Mouse (Mus musculus): ENCODE measurements at regions not wholly inside any gene's neighbourhood (a gene's known extent, or its start where the extent isn't known, plus 50 kb on each side); places are given as distances from the start of the nearest gene placed in this dataset.

- DNase-seq = no peak
These were observed 120.3 kb downstream of the Gsdmc2 start for GRCm38 (mm10) chr15:63724543-63725186.

- no peak for DNase-seq
These were observed 122.0 kb downstream of the Gsdmc2 start for GRCm38 (mm10) chr15:63722991-63723390.

GRCm38 (mm10) chr15:63721669-63722357 lies 123.2 kb downstream of the Gsdmc2 start:
- DNase-seq = no peak

- DNase-seq = no peak
These were observed 127.2 kb downstream of the Gsdmc2 start for GRCm38 (mm10) chr15:63717812-63718211.

- no peak for DNase-seq
These were observed 131.3 kb downstream of the Gsdmc2 start for GRCm38 (mm10) chr15:63713697-63714096.

GRCm38 (mm10) chr15:63710381-63710780 lies 134.6 kb downstream of the Gsdmc2 start:
- DNase-seq = no peak

- DNase-seq = no peak
These were observed 135.6 kb downstream of the Gsdmc2 start for GRCm38 (mm10) chr15:63709270-63709933.

- no peak for DNase-seq
These were observed 140.3 kb downstream of the Gsdmc2 start for GRCm38 (mm10) chr15:63704636-63705035.

GRCm38 (mm10) chr15:63697831-63698230 lies 147.1 kb downstream of the Gsdmc2 start:
- DNase-seq = no peak

- no peak for DNase-seq
These were observed 150.8 kb downstream of the Gsdmc2 start for GRCm38 (mm10) chr15:63694150-63694549.

GRCm38 (mm10) chr15:63693561-63693960 lies 151.4 kb downstream of the Gsdmc2 start:
- DNase-seq = no peak

GRCm38 (mm10) chr15:63692491-63693295 lies 152.3 kb downstream of the Gsdmc2 start:
- DNase-seq = no peak

- no peak for DNase-seq
These were observed 155.0 kb downstream of the Gsdmc2 start for GRCm38 (mm10) chr15:63689788-63690575.

GRCm38 (mm10) chr15:63687852-63688251 lies 157.1 kb downstream of the Gsdmc2 start:
- DNase-seq = no peak

GRCm38 (mm10) chr15:63686954-63687562 lies 157.9 kb downstream of the Gsdmc2 start:
- DNase-seq = no peak

- DNase-seq = no peak
These were observed 164.7 kb downstream of the Gsdmc2 start for GRCm38 (mm10) chr15:63679984-63680925.

GRCm38 (mm10) chr15:63678921-63679320 lies 166.1 kb downstream of the Gsdmc2 start:
- DNase-seq = no peak

GRCm38 (mm10) chr15:63675491-63676036 lies 169.4 kb downstream of the Gsdmc2 start:
- DNase-seq = no peak

GRCm38 (mm10) chr15:63674404-63674803 lies 170.6 kb downstream of the Gsdmc2 start:
- no peak for DNase-seq

GRCm38 (mm10) chr15:63671081-63671480 lies 173.9 kb downstream of the Gsdmc2 start:
- DNase-seq = peak; percentile 7

All from cerebellum, adult 9-11 months (tissue).